Mouse (Mus musculus): ENCODE measurements around the gene Pdcd1lg2.
A peak's percentile ranks its signal among the peaks of the same experiment; 100 is the strongest.

Pdcd1lg2 gene

DNA sequence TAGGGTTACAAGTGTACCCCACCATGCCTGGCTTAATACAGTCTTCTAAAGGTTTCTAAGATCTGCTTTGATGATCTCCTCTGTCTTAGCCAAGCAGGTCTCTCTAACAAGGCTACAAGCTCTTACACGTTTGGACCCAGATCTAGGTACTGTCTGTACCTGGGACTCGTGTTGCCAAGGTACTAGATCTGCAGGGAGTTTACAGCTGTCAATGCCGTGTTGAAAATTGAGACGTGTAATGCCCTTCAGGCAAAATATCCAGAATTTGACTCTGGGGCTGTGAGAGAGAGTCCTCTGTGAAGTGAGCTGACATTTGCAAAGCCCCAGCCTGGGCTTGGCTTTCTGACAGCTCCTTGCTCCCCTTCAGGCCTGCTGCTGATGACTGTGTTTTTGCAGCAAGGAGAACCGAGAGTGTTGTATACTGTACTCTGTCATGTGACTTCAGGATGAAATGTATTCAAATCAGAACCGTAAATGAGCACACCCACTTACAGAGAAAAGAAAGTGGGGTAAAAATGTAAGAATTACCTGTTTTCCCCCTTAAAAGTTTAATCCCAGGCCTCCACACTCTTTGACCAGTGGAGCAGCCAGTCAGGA, 85.4 kb downstream of the Pdcd1lg2 start:
- DNase-seq (ENCODE audit: low read depth in 2 of 2, low spot score in 2 of 2) = no peak

DNA sequence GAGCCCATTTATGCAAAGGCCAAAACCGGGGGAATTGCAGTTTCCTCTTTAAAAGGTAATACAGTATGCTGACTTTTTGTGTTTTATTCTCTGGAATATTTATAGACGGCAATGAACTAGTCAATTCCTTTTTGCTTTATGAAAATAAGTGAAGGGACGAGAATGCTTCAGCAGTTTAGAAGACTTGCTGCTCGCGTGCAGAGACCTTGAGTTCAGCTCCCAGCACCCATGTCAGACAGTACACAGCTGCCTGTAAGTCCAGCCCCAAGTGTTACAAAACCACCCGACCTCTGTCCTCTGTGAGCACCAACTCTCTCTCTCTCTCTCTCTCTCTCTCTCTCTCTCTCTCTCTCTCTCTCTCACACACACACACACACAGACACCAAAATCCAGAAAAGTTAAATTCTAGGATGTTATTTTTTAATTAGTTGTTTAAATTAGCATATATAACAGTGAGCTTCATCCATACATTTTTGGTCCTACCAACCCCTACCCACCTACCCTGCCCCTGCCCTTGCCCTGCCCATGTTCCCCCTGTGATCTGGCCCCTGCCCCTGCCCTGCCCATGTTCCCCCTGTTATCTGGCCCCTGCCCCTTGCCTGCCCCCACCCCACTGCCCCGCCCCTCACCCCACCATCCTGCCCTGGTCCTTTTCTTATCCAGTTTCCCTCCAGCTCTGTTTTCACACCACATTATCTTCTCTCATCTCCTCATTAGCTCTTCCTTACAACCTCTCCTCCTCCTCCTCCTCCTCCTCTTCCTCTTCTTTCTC, 86.3 kb downstream of the Pdcd1lg2 start:
- DNase-seq (ENCODE audit: low read depth in 2 of 2, low spot score in 2 of 2) = no peak

DNA sequence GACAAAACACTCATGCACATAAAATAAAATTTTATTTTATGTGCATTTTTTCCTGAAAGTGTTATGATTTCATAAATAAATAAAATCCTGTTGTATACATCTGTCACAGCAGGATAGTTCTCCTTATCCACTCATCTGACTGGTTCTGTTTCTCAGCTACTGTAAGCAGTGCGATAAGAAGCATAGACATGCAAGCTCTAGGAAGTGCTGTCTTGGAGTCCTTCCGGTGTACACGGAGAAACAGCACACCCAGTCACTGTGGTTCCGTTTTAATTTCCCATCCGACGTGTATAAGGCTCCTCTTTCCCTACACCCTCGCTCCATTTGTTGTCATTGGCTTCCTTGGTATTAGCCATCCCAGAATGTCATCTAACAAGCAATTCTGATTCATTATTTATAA, 87.2 kb downstream of the Pdcd1lg2 start:
- no peak for DNase-seq (ENCODE audit: low read depth in 2 of 2, low spot score in 2 of 2)

DNA sequence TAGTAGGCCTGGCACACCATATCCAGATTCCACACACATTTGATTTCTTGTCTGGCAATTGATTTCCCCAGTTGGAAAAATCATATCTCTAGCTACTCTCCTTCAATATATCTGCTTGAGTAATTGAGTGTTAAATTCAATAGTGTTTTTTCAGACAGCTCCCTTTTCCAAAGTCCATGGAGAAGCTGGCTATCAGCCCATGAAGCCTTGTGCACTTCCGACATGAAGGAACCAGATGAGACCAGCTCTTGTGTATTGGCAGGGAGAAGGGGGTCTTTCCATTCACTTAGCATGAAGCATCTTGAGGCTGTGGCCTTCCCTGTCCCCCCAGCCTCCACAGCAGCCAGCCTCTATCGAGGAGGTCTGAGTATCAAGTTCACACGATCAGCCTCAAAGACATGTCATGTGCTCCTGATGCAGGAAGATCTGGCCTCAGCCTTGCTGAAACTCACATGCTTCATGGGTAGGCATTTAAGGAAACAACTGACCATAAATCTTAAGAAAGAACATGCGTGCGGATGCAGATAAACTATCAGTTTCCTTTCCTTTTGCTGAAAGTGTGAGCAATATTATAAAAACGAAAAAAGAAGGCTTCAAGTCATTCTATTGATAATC, 88.2 kb downstream of the Pdcd1lg2 start:
- no peak for DNase-seq (ENCODE audit: low read depth in 2 of 2, low spot score in 2 of 2)

DNA sequence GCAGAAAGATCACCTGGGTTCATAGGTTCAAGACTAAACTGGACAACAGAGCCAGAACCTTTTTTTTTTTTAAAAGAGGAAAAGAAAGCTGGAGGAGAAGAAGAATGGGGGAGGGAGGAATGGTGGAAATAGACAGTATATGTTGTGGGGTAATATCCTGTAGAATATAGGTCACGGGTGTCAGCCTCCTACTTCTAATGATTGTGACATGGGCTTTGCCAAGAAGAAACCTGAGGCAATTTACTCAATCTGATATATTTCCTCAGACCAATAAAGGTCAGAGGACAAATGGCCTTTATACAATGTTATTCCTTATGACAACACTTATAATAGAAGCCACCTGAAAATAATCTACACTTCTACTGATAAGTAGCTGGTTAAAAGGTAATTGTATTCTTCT, 89.6 kb downstream of the Pdcd1lg2 start:
- no peak for DNase-seq (ENCODE audit: low read depth in 2 of 2, low spot score in 2 of 2)

DNA sequence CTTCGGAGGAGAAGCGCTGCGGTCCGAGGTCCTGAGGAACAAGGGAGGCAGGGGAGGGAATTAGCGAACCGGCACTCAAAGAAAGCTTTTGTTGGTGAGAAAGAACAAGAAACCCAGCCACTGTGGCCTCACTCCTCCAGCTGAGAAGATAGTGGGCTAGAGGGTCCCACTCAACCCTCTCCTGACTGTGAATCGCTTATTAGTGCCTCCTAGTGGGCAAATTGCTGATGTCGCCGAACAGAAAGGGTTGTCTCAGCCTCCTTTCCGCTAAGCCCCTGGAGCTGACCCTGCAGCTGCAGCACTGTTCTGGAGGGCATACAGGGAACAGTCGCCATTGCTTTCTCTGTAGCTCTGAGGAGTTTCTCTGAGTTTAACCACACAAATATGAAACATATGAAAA, 90.4 kb downstream of the Pdcd1lg2 start:
- peak; percentile 15 to 53 for DNase-seq (ENCODE audit: low read depth in 2 of 2, low spot score in 2 of 2)

DNA sequence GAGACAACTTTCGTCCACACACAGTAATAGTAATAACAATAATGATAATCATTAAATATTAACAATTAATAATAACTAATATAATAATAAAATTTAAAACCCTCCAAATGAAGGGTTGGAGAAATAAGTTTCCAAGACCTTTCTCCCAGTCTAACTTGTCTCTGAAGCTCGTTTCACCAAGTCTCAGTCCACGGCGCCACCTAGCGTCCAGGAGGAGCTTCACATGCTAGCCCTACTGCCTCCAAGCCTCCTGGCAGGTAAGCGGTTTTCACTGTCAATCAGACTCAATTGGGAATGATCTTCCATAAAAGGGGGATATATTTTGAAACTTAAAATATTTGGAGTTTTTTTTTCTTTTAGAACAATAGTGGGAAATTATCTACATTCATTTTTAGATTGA, 90.8 kb downstream of the Pdcd1lg2 start:
- peak; percentile 75 to 76 for DNase-seq (ENCODE audit: low read depth in 2 of 2, low spot score in 2 of 2)

DNA sequence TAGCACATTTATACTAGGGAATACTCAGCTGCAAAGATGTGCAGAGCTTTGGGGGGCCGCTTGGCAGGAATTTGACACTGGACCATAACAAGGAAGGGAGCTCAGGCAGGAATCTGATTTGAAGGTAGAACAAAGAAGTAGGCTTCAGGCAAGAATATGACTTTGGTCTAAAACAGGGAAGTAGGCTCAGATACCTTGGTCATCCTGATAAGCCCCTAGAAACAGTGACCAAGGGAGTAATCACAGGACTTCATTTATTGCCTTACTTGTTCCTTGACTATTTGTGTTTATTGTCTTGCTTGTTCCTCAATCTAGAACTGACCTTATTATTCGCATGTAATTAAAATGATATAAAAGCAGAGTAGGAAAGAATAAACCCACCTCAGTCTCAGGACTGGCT, 93.4 kb downstream of the Pdcd1lg2 start:
- no peak for DNase-seq (ENCODE audit: low read depth in 2 of 2, low spot score in 2 of 2)

DNA sequence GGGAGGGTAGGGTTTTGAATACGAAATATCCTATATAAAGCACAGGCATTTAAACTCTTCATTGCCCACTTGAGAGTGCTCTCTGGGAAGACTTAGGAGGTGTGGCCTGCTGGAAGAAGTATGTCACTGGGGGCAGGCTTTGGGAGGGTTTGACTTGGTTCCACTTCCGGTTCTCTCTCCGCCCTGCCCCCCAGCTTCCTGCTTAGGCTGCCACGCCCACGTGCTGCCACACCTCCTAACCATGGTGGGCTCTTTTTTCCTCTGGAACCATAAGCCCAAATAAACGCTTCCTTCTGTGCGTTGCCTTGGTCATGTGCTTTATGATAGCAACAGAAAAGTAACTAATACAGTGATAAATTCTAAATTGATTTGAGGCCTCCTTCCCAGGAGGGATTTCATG, 94.9 kb downstream of the Pdcd1lg2 start:
- no peak for DNase-seq (ENCODE audit: low read depth in 2 of 2, low spot score in 2 of 2)

DNA sequence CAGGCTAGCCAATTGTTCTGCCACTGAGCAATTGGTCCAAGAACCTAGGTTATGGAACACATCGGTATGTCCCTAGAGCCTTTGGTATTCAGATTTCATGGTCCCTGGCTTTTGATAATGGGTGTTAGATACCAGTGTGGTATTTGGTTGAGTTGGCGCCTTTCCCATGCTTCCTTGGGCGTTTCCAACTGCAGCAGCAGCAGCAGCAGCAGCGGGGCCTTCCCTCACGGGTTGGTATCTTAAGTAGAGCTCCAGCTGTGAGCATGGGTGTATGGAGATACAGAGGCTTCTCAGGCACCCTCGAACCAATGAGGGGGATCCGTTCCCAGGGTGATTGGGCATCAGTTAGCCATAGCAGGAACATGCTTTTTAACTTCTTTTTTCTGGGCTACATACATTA, 97.5 kb downstream of the Pdcd1lg2 start:
- DNase-seq (ENCODE audit: low read depth in 2 of 2, low spot score in 2 of 2) = no peak

DNA sequence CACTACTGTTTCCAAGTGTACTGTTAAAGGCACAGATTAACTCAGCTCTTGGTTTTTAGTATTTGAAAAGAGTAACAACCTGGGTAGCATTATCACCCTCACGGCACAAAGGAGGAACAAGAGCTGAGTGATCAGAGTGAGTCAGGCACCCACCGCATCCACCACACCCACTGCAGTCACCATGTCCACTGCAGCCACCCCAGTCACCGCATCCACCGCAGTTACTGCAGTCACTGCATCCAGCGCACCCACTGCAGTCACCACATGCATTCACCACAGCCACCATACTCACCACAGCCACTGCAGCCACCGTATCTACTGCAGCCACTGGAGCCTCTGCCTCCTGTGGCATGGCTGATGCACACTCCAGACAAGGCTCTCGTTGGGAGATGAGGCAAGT, 99.1 kb downstream of the Pdcd1lg2 start:
- DNase-seq (ENCODE audit: low read depth in 2 of 2, low spot score in 2 of 2) = no peak

DNA sequence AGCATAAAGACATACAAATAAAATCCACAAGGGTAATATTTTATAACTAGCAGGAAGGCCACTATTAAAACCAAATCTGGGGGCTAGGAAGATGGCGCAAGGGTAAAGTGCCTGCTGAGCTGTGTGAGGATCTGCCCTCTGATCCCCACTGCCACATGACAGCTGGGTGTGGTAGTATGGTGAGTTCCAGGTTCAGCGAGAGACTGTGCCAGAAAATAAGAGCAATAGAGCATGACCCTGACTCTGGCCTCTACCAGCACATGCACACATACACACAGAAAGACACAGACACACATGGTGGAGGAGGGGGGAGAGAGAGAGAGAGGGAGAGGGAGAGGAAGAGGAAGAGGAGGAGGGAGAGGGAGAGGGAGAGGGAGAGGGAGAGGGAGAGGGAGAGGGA, 101.1 kb downstream of the Pdcd1lg2 start:
- DNase-seq (ENCODE audit: low read depth in 2 of 2, low spot score in 2 of 2) = no peak

DNA sequence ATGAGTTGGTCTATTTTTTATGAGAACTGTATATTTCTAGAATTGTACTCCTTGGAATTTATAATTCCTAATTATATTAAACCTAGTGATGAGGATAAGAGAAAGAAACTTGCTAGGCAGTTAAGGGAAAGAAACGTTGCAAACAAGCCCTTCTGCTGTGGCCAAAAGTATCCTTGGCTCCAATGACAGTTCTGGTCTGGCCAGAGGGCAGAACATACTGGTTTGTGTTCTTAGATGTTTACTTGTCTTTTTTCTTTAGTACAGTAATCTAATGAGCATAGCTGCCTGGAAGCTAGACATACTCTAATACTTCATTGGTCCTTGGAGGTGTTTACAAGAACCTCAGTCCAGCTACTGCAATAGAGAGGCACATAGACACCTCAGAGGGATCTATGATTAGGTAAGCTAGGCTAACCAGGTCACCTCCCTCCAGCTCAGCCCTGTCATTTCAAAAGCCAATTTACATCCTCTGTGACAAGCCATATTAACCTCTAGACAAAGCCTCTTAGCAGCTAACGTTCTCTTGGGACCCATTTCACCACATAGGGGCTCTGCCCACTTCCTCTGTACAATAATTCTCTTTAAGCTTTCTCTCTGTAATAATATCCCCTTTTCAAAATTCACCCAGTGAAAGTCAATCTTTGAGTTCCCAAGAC, 102.5 kb downstream of the Pdcd1lg2 start:
- no peak for DNase-seq (ENCODE audit: low read depth in 2 of 2, low spot score in 2 of 2)

DNA sequence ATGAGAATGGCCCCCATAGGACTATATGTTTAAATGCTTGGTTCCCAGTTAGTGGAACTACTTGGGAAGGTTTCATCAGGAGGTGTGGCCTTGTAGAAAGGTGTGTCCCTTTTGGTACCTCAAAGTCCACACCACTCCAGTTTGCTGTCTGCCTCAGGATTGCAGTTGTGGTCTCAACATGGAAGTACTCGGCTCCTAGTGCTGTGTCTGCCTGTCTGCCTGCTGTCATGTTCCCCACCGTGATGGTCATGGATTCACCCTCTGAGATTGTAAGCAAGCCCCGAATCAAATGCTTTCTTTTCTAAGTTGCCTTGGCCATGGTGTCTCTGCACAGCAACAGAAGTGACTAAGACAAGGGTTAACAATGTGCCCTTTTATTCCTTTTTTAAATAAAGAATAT, 103.4 kb downstream of the Pdcd1lg2 start:
- DNase-seq (ENCODE audit: low read depth in 2 of 2, low spot score in 2 of 2) = no peak

DNA sequence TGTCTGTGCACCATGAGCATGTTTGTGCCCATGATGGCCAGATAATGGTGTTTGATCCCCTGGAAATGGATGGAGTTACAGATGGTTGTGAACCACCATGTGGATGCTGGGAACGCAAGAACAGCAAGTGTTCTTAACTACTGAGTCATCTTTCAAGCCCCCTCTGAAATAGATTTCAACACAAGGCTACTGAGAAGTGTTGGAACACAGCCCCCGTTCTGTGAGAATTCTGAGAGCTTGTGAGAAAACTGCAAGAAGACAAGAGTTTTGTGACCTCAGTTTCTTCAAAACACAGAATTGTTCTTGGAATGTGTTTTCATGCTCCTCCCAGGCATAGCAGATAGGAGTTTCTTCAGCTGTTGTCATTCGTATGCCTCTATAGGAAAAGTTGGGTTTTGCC, 104.7 kb downstream of the Pdcd1lg2 start:
- DNase-seq (ENCODE audit: low read depth in 2 of 2, low spot score in 2 of 2) = no peak

DNA sequence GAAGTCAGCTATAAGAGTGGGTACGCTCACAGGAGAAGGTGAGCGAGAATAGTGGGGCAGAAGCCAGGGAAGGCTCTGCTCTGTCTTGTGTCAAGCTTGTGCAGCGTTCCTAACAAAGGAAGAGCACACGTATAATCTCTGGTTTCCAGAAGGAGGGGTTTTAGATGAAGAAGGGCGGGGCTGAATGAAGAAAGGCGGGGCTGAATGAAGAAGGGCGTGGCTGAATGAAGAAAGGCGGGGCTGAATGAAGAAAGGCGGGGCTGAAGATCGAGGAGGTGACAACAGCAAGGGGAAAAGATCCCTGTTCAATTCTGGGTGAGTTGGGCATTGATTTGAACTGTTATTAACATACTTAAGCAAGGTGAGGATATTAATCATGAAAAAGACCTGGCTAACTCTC, 105.3 kb downstream of the Pdcd1lg2 start:
- no peak for DNase-seq (ENCODE audit: low read depth in 2 of 2, low spot score in 2 of 2)

DNA sequence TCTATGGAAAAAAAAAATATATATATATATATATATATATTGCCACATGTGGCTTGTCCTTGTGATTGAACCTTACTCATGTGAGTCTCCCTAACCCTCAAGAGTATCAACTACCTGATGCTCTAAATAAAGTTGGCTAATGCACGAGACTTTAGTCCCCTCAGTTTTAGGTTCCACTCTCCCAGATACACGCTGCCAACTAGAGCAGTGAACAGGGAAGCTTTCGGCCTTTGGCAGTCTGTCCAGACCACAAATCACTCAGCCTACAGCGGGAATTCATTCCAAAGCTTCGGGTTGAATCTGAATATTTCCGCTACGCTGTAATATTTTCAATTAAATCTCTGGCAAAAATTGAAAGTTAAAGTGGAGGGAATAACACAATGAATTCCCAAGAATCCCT, 107.7 kb downstream of the Pdcd1lg2 start:
- DNase-seq (ENCODE audit: low read depth in 2 of 2, low spot score in 2 of 2) = no peak

DNA sequence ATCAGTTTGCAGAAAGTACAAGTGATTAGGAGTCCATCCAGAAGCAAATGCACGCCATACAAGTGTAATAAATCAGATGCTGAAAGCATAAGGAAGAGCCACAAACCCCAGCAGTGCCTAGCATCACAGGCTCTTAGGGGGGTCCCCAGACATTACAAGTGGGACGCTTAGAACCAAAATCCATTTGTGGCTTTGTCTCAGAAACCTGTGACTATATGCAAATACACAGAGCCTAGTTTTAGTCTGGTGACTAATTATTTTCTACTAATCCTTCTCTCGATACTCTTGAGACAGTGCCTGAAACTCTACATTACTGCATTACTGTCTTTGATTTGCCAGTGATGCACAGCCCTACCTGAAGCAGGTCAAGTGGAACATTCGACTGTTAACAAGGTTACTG, 108.2 kb downstream of the Pdcd1lg2 start:
- no peak for DNase-seq (ENCODE audit: low read depth in 2 of 2, low spot score in 2 of 2)

Data from CD8-positive naive resting alpha-beta T cell, adult 2 months (primary cell).